9 mouse cellular contexts compared by ENCODE assay signal in genomic region chr2:70456205-70456604, GRCm38 (mm10). TPM values are rescaled to one million over a fixed set of nuclear protein-coding genes. Genes with fewer than 3 reads are reported as not detected.
DNase-seq lines count a peak whose midpoint lies in the region; ATAC-seq and TF ChIP-seq lines count a peak whose summit lies in the region.
"Had no signal": no experiment of that assay in that cellular context is flagged by ENCODE, and none has a peak within 500 bp of the region (broad histone marks: within the 10 kb centered on the region; RNA-seq: fewer than 3 reads in every experiment).

No protein-coding gene starts in this region.

- H3K4me2 ChIP-seq in kidney, embryonic 14.5 days (replicated peaks; ENCODE audit: low read depth, low read length) = peak overlapping the region; percentile 44
- peak overlapping the region; percentile 51 for H3K4me2 ChIP-seq in embryonic facial prominence, embryonic 13.5 days
- H3K4me2 ChIP-seq in intestine, postnatal 0 days (replicated peaks; ENCODE audit: low read depth) = peak overlapping the region; percentile 49
- H3K4me2 ChIP-seq in neural tube, embryonic 14.5 days (ENCODE audit: low read depth, low read length) = peak overlapping the region; percentile 38

- peak overlapping the region; percentile 23 for H3K4me3 ChIP-seq in kidney, embryonic 14.5 days (ENCODE audit: low read length)
- peak overlapping the region; percentile 27 for H3K4me3 ChIP-seq in embryonic facial prominence, embryonic 13.5 days
- H3K4me3 ChIP-seq in intestine, postnatal 0 days (ENCODE audit: low read depth, low read length) = peak overlapping the region; percentile 7; the same call in 1 of the 2 replicates
- H3K4me3 ChIP-seq in neural tube, embryonic 14.5 days (ENCODE audit: low read depth, low read length) = no peak overlapping the region; the same call in 1 of the 2 replicates

- ATAC-seq in kidney, embryonic 14.5 days (ENCODE audit: low FRiP score, low TSS enrichment) = no peak; the same call in 1 of the 2 replicates
- ATAC-seq in embryonic facial prominence, embryonic 13.5 days (ENCODE audit: insufficient number of reproducible peaks, insufficient read depth, low FRiP score, low TSS enrichment, low read depth) = no peak
- ATAC-seq in intestine, postnatal 0 days = no peak
- no peak for ATAC-seq in neural tube, embryonic 14.5 days (ENCODE audit: low read depth)

- peaks cover 2% of the 10 kb centered on the region; the same call in 1 of the 2 replicates for H3K27me3 ChIP-seq in kidney, embryonic 14.5 days (ENCODE audit: control insufficient read depth, insufficient read depth, low read length)
- 0 out of 2 replicates have a peak, but pooled peaks cover 9% of the 10 kb centered on the region for H3K27me3 ChIP-seq in embryonic facial prominence, embryonic 13.5 days
- H3K27me3 ChIP-seq in intestine, postnatal 0 days (replicated peaks; ENCODE audit: control insufficient read depth, insufficient read depth, low read length) = no peaks in the 10 kb centered on the region
- no peaks in the 10 kb centered on the region for H3K27me3 ChIP-seq in neural tube, embryonic 14.5 days (ENCODE audit: control insufficient read depth, insufficient read depth, low read length)

- H3K4me1 ChIP-seq in kidney, embryonic 14.5 days (ENCODE audit: control insufficient read depth, insufficient read depth, low read length) = no peaks in the 10 kb centered on the region
- no peaks in the 10 kb centered on the region for H3K4me1 ChIP-seq in embryonic facial prominence, embryonic 13.5 days
- no peaks in the 10 kb centered on the region for H3K4me1 ChIP-seq in intestine, postnatal 0 days (replicated peaks; ENCODE audit: control insufficient read depth, insufficient read depth, low read length)
- no peaks in the 10 kb centered on the region for H3K4me1 ChIP-seq in neural tube, embryonic 14.5 days (ENCODE audit: control insufficient read depth, insufficient read depth, low read length)

- no peak overlapping the region for H3K9ac ChIP-seq in kidney, embryonic 14.5 days (ENCODE audit: low read depth, low read length)
- H3K9ac ChIP-seq in embryonic facial prominence, embryonic 13.5 days = 0 out of 2 replicates have a peak overlapping the region, but pooled peaks have one; percentile 6
- H3K9ac ChIP-seq in intestine, postnatal 0 days (ENCODE audit: low read depth, low read length) = no peak overlapping the region
- no peak overlapping the region; the same call in 1 of the 2 replicates for H3K9ac ChIP-seq in neural tube, embryonic 14.5 days (replicated peaks; ENCODE audit: low read depth, low read length)

- no peak overlapping the region for H3K27ac ChIP-seq in kidney, embryonic 14.5 days (ENCODE audit: low read depth, low read length)
- H3K27ac ChIP-seq in embryonic facial prominence, embryonic 13.5 days = no peak overlapping the region
- H3K27ac ChIP-seq in intestine, postnatal 0 days (ENCODE audit: low read depth, low read length) = no peak overlapping the region
- no peak overlapping the region for H3K27ac ChIP-seq in neural tube, embryonic 14.5 days (ENCODE audit: low read depth, low read length)

- WGBS in kidney, embryonic 14.5 days = 9% methylated on average over 12 of the region's 12 CpGs
- 9% methylated on average over 12 of the region's 12 CpGs for WGBS in embryonic facial prominence, embryonic 13.5 days
- 14% methylated on average over 12 of the region's 12 CpGs for WGBS in intestine, postnatal 0 days
- 5% methylated on average over 12 of the region's 12 CpGs for WGBS in neural tube, embryonic 14.5 days

- no peak for DNase-seq in kidney, adult 18-20 months
- no peak for DNase-seq in cerebellum, adult 9-11 months
- DNase-seq in spleen, postnatal 36 days (ENCODE audit: low spot score in 2 of 2) = no peak
- no peak for DNase-seq in gastrocnemius, postnatal 4 days (ENCODE audit: low spot score in 2 of 2)
- DNase-seq: kidney, postnatal 14 days had no signal

- H3K9me3 ChIP-seq in kidney, embryonic 14.5 days (ENCODE audit: control insufficient read depth, low read length) = no peaks in the 10 kb centered on the region
- H3K9me3 ChIP-seq in embryonic facial prominence, embryonic 13.5 days = no peaks in the 10 kb centered on the region
- no peaks in the 10 kb centered on the region for H3K9me3 ChIP-seq in intestine, postnatal 0 days (ENCODE audit: control insufficient read depth)
- no peaks in the 10 kb centered on the region for H3K9me3 ChIP-seq in neural tube, embryonic 14.5 days (ENCODE audit: control insufficient read depth, low read length)

- TF ChIP-seq CTCF in intestine, postnatal 0 days (IDR thresholded peaks at IDR 0.05; ENCODE audit: low read depth) = no peak

- no peaks in the 10 kb centered on the region for H3K36me3 ChIP-seq in kidney, embryonic 14.5 days (ENCODE audit: control insufficient read depth, insufficient read depth, low read length)
- H3K36me3 ChIP-seq in embryonic facial prominence, embryonic 13.5 days = no peaks in the 10 kb centered on the region
- H3K36me3 ChIP-seq in intestine, postnatal 0 days (ENCODE audit: control insufficient read depth, insufficient read depth) = no peaks in the 10 kb centered on the region
- H3K36me3 ChIP-seq in neural tube, embryonic 14.5 days (ENCODE audit: control insufficient read depth, insufficient read depth, low read length) = no peaks in the 10 kb centered on the region

RNA-seq across cellular contexts. Expression of gene Sp5, which starts 18.5 kb away (rescaled TPM):
- polyA plus RNA-seq in kidney, embryonic 14.5 days (2014; fragmentation: Nextera tagmentation; extraction: Ambion mirVana) = 3.3 and 3.9 TPM in 2 replicates
- polyA plus RNA-seq in embryonic facial prominence, embryonic 13.5 days (2015; fragmentation: Nextera tagmentation; extraction: Ambion mirVana) = 7.2 and 7.7 TPM in 2 replicates
- polyA plus RNA-seq in intestine, postnatal 0 days (2015; fragmentation: Nextera tagmentation; extraction: Ambion mirVana) = 0.78 and 1.1 TPM in 2 replicates
- 0.44 and 4.2 TPM in 2 replicates for polyA plus RNA-seq in neural tube, embryonic 14.5 days (2014; fragmentation: Nextera tagmentation; extraction: Ambion mirVana)
- total RNA-seq in gastrocnemius, postnatal 4 days (2021) = under 1 TPM; 0.29 to 0.44 TPM

RNA-seq across cellular contexts. Expression of gene Erich2, which starts 52.4 kb away (rescaled TPM):
- 2.2 and 3.4 TPM in 2 replicates for polyA plus RNA-seq in kidney, embryonic 14.5 days (2014; fragmentation: Nextera tagmentation; extraction: Ambion mirVana)
- 3.1 and 5.2 TPM in 2 replicates for polyA plus RNA-seq in embryonic facial prominence, embryonic 13.5 days (2015; fragmentation: Nextera tagmentation; extraction: Ambion mirVana)
- 0.94 and 1.3 TPM in 2 replicates for polyA plus RNA-seq in intestine, postnatal 0 days (2015; fragmentation: Nextera tagmentation; extraction: Ambion mirVana)
- 1.0 and 1.2 TPM in 2 replicates for polyA plus RNA-seq in neural tube, embryonic 14.5 days (2014; fragmentation: Nextera tagmentation; extraction: Ambion mirVana)
- not detected for total RNA-seq in gastrocnemius, postnatal 4 days (2021)
